Mouse (Mus musculus) MN1 (cell line): Measurements from ENCODE around the gene Filip1.

ENCODE experiments used
- DNase-seq: peaks from one replicate; pipeline ENCODE4 v3.0.0-alpha.2; 2016; ENCODE audit warnings: low spot score

The Filip1 gene

GRCm38 (mm10) chr9:79947973-79948372 is 64.7 kb downstream of the Filip1 start:
- DNase-seq, result no peak

DNA sequence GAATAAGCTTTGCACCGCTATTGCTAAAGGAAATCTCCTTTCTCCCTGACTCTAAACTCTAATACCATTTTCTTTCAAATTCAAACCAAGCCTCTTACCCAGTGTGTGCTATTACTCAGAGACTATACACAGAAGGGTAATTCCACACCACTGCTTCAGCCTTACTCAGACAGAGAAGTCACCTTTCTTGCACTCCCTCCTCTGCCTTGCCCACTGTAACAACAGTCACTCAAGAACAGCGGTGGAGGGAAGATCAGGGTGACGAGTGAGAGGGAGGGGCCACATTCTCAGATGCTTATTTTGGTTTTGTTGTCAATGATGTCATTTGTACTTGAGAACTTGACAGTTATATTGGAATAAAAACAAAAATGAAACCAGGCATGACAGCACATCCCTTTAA is 65.2 kb downstream of the Filip1 start:
- DNase-seq, result no peak

- no peak for DNase-seq
Observed at GRCm38 (mm10) chr9:79944872-79945271, 67.8 kb downstream of the Filip1 start.

- peak; percentile 40 for DNase-seq
Observed at GRCm38 (mm10) chr9:79943986-79944385, 68.7 kb downstream of the Filip1 start.

DNA sequence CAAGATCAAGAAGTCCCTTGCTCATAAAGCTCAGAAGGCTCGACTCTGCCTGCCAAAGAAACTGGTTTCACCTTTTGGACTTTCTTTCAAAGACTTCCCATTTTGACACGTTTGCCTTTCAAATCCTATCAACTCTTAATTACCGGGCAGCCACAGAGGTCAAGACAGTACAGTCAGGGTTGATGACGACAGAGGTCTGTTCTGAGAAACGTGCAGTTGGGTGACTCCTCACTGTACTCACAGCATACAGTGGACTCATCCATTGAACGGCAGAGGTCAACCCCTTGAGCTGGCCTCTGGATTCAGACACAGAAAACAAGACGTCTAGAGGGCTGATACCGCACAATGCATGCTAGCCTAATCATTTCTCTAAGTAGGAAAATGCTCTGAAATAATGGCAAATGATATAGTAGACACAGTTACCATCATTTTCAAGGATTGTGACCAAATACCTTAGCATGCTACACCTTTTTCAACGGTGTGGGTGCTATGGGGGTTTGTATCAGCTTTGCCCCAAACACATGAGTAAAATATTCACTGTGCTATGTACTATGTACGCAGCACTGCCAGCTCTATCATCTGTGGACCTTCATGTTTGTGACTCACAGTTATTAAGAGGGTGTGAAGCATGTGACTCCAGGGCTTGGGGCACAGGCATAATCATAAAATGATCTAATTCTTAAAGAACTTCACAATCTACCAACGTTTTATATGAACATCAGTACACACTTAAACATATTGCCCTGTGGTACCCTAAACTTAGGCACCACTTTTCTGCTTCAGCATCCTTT is 74.0 kb downstream of the Filip1 start:
- no peak for DNase-seq

GRCm38 (mm10) chr9:79937570-79937969 is 75.1 kb downstream of the Filip1 start:
- DNase-seq, result no peak

DNA sequence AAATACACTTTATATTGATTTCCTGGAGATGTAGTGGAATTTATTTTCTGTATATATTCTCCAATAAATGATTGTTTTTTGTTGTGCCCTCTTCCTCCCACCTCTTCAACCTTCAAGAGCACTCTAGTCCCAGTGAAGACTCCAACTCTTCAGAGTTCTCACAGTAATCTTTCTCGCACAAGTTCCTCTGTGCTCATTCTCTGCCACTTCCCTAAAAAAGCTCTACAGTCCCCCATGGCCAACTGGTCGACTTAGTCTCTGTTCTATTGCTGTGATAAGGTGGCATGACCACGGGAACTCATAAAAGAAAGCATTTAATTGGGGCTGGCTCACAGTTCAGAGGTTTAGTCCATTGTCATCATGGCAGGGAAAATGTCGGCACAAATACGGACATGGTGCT is 80.1 kb downstream of the Filip1 start:
- DNase-seq, result no peak

DNA sequence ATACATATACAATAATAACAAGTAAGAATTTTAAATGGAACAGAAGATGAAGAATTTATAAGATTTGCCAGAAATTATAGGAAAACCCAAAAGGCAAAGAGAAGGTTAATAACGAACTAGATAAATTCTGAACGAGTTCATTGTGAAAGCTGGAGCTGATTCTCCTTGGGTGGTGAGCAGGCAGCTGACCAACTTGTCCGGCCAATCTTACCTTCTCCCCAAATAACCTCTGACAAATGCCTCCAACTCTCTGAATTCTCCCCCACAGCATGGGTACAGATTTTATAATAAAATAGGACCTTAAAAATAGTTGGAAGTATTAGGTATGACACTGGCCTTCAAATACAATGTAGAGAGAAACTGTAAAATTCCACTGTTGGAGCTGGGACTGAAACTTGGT is 84.6 kb downstream of the Filip1 start:
- no peak for DNase-seq

- no peak for DNase-seq
Observed at GRCm38 (mm10) chr9:79927156-79927870, 85.3 kb downstream of the Filip1 start.

DNA sequence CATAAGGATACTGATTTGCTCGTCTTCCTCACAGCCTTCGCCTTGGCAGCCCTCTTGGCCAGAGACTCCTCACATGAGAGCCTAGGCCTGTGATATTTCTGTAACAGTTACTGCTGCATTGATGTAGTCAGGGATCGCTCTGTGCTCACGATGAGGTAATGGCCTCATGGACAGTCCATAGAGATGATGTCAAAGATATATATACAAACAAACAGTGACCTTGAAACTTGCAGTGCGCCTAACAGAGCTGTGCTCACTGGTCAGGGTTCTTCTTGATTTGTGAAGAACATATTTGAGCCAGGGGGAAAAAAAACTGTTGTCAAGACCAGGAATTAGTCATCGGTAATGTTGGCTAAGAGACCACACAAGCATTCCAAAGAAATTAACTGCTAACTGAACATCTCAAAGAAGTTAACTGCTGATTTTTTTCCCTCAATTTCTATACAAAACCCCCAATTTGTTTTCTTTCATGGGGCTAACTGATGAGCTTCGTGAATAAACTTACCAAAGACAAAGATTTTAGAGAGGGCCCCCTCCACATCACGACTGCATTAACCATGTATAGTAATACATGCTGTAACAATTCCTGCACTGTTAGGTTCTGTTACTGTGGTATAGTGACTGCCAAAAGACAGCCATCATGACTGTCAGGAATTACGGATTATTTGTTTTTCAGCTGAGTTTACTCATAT is 86.0 kb downstream of the Filip1 start:
- DNase-seq, result no peak

DNA sequence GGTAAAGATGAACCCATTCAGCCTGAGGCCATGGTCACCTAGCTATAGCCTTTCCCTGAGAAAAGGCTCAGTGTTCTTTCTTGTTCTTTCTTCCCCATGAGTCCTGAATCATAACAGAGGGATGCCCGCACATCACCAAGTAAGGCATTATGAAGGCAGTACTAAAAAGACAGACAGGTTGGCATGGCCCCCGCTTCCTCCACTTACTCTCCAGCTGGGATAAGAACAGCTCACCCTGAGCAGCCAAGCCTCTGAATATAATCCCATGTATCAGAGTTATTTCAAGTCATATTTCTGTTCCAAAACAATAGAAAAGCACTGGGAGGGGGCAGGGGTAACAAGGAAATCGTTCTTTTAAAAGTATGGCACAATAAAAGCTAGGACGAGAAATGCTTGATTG is 86.7 kb downstream of the Filip1 start:
- DNase-seq, result no peak

GRCm38 (mm10) chr9:79923262-79923661 is 89.4 kb downstream of the Filip1 start:
- DNase-seq, result no peak

DNA sequence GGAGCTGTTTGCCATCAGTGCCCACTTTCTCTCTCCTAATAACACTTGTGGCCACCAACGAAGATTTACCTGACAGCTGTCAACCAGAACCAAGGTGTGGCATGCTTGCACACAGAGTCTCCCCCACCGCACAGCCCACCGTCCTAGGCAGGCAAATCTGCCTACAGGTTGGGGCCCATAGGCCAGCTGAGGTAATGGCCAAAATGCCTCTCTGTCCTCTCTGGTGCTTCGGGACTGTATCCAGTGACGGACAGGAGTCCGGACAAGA is 90.2 kb downstream of the Filip1 start:
- DNase-seq, result no peak

DNA sequence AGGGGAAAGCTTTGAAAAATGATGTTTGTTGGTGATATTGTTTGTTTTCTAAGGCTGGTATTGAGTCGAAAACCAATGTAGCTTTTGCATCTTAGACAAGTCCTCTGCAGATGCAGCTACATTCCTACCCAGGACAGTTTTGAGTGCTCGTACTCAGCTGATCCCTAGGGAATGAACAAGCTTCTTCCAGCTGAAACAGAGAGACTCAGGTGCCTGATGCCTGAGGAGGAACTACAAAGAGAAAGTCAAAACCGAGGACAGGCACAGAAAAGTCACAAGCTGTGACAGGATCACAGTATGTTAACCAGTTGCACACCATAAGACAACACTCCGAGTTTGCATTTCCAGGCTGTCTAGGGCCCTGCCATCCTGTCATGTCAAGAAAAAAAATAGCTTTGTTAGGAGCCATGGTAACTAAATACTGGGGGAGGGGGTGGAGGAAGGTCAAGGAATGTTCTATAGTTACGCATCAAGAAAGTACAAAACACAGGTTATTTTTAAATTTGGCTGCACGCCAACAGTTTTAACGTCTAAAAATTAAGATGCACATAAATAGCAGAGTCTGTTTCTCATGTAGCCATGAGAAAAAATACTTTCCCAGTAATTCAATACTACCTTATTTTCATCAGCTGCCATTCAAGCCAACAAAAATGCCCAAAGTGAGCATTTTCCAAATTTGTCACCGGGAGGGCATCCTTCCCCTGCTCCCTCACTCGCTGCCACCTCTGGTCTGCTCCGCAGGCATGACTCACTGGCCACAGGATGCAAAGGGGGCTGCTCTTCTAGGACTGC is 90.8 kb downstream of the Filip1 start:
- peak; percentile 32 for DNase-seq

GRCm38 (mm10) chr9:79920540-79920933 is 92.1 kb downstream of the Filip1 start:
- peak; percentile 61 for DNase-seq

DNA sequence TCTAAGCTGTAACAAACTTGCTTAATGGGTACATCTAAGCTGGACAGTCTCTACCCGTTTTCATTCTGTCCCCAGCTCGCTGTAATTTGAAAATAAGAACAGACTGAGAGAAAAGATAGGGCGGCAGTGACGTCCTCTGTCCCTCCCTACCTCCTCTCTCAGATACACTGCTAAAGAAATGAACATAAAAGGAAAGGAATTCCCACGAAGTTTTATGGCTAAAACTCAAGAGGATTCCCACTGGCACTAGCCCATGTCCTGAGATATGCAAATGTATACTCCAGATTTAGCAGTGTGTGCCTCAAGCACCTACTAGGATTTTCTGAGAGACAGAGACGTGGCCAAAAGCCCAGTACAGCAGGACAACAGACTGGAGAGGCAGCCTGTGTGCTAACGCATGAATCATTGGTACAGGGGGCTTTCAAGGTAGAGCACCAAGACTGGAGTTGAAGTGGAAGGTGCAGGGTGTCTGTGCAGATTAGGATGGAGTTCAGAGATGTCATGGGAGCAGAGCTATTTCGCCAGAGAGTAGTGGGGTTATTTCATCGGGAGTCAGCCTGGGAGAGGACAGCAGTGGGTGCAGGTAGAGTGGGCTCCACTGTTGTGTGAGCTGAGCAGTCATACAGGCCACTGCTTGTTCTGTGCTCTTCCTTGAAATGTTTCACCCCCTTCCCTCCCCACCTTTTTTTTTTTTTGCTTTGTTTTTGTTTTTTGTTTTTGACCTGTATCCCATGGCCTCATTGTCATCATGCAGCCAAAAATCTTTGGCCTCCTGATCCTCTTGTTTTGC is 92.7 kb downstream of the Filip1 start:
- DNase-seq, result no peak

- no peak for DNase-seq
Observed at GRCm38 (mm10) chr9:79919303-79919721, 93.3 kb downstream of the Filip1 start.

GRCm38 (mm10) chr9:79918325-79919117 is 94.1 kb downstream of the Filip1 start:
- no peak for DNase-seq

- no peak for DNase-seq
Observed at GRCm38 (mm10) chr9:79914276-79914675, 98.4 kb downstream of the Filip1 start.

- DNase-seq, result no peak
Observed at GRCm38 (mm10) chr9:79912971-79913370, 99.7 kb downstream of the Filip1 start.

DNA sequence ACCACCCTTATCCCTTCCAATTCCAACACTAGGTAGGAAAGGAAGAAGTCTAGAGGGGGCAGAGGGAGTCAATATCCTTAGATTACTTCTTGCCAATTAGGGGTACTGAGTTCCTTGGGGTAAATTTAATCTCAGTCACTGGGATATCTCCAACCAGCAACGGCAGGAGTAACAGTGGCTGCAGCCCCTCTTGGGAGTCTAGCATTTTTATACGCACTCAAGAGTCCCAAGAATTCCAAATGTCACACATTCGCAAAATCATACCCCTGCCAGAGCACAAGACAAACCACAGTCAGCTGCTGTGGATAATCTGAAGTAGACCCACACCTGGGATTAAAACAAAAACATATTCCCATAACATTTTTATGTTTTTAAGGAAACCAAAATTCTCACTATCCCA is 102.5 kb downstream of the Filip1 start:
- no peak for DNase-seq
